Mouse (Mus musculus) C2C12 (cell line): ENCODE data around the gene 7530416G11Rik.

Source experiments
- CTCF ChIP-seq: IDR thresholded peaks from one replicate; pipeline ENCODE4 v1.5.1; 2011; ENCODE audit not compliant: control insufficient read depth, insufficient read depth, insufficient read length
- USF1 ChIP-seq: IDR thresholded peaks from one replicate; pipeline ENCODE4 v1.6.1; 2011; ENCODE audit warnings: low read depth, mild to moderate bottlenecking, control low read depth, moderate library complexity

- TF ChIP-seq CTCF: no peak
- TF ChIP-seq USF1: no peak
Observed at GRCm38 (mm10) chr15:85446652-85447051, 56.4 kb downstream of the 7530416G11Rik start.
